In genomic region chr7:4850621-4851314, GRCm38 (mm10) we compare ENCODE assay signal across 13 mouse cellular contexts. TPM values are rescaled to one million over a fixed set of nuclear protein-coding genes. Genes with fewer than 3 reads are reported as not detected.
"Had no signal": no experiment of that assay in that cellular context is flagged by ENCODE, and none has a peak within 500 bp of the region (broad histone marks: within the 10 kb centered on the region; RNA-seq: fewer than 3 reads in every experiment).

No protein-coding gene starts in this region.

- DNase-seq: kidney, adult 18-20 months; kidney, adult 9 months; kidney, postnatal 14 days; kidney, postnatal 4 days; layer of hippocampus, adult 9-11 months; liver; lung, adult 18-20 months; lung, postnatal 10 days; lung, postnatal 36 days; thymus, adult 18-20 months; thymus, postnatal 36 days had no signal

RNA-seq across cellular contexts. Expression of gene Shisa7, which starts 6.3 kb away (rescaled TPM):
- total RNA-seq: monocyte, adult 5-6 weeks; neutrophil, adult 5-6 weeks had no signal

RNA-seq across cellular contexts. Expression of gene Gm36210, which starts 55.5 kb away (rescaled TPM):
- total RNA-seq: monocyte, adult 5-6 weeks; neutrophil, adult 5-6 weeks had no signal
